Mouse (Mus musculus) liver, adult 2 months (tissue): Measurements from ENCODE around the gene Polk. TPM values are rescaled to one million over a fixed set of nuclear protein-coding genes. Genes with fewer than 3 reads are reported as not detected.

Experiments used
- DNase-seq: peaks from one replicate; pipeline ENCODE4 v3.0.0-alpha.2; 2011; ENCODE audit warnings: low read depth, low spot score; ENCODE audit errors: extremely low read depth
- H3K27ac ChIP-seq: fragments of 200-500 bp; replicated peaks from 2 replicates; pipeline ENCODE4 v1.5.1; 2012; ENCODE audit warnings: low read depth, mild to moderate bottlenecking, control low read depth, inconsistent platforms, low read length; ENCODE audit not compliant: insufficient read depth
- H3K27me3 ChIP-seq: fragments of 200-500 bp; 2 replicates; pipeline ENCODE4 v1.6.1; 2012; ENCODE audit warnings: mild to moderate bottlenecking, moderate library complexity, low read length, inconsistent platforms; ENCODE audit not compliant: control insufficient read depth, insufficient read depth
- H3K36me3 ChIP-seq: fragments of 200-500 bp; 2 replicates; pipeline ENCODE4 v1.6.1; 2012; ENCODE audit warnings: low read length, inconsistent platforms; ENCODE audit not compliant: control insufficient read depth, insufficient read depth
- H3K4me1 ChIP-seq: fragments of 200-500 bp; 2 replicates; pipeline ENCODE4 v1.6.1; 2011; ENCODE audit warnings: low read length; ENCODE audit not compliant: control insufficient read depth, insufficient read depth
- H3K4me3 ChIP-seq: fragments of 200-500 bp; 2 replicates; pipeline ENCODE4 v1.5.1; 2011; ENCODE audit warnings: low read depth, mild to moderate bottlenecking, control low read depth, low read length, moderate library complexity; ENCODE audit not compliant: insufficient read depth
- H3K79me2 ChIP-seq: fragments of 200-500 bp; 2 replicates; pipeline ENCODE4 v1.6.1; 2012; ENCODE audit warnings: inconsistent platforms, mild to moderate bottlenecking, low read length, moderate library complexity; ENCODE audit not compliant: control insufficient read depth, insufficient read depth
- H3K9ac ChIP-seq: fragments of 200-500 bp; 2 replicates; pipeline ENCODE4 v1.6.1; 2012; ENCODE audit warnings: low read depth, mild to moderate bottlenecking, control low read depth, inconsistent platforms, low read length
- CTCF ChIP-seq: fragments of 200-500 bp; IDR thresholded peaks from 2 replicates; pipeline ENCODE4 v1.5.1; 2011; ENCODE audit warnings: low read depth, low read length, control low read depth
- POLR2A ChIP-seq: fragments of 200-500 bp; IDR thresholded peaks from 2 replicates; pipeline ENCODE4 v1.6.1; 2011; ENCODE audit warnings: low read length, control low read depth; ENCODE audit not compliant: insufficient read depth; ENCODE audit errors: extremely low read depth
- WGBS: fragments of 180-500 bp; shearing (Covaris S2); methylation state at CpG from one replicate; pipeline ENCODE4 v1.1.7; 2018; 5-methylcytosine and 5-hydroxymethylcytosine counted together
- polyA plus RNA-seq: library from polyadenylated mRNA; depleted of rRNA; stranded (reverse); fragments of >200 nt; gene quantifications from 2 replicates; pipeline ENCODE4 v1.2.3, GENCODE M21; 2012
- total RNA-seq: library from RNA; depleted of rRNA; stranded (reverse); fragments of >200 nt; gene quantifications from 2 replicates; pipeline ENCODE4 v1.2.3, GENCODE M21; 2014

Gene Polk
- total and polyA plus RNA-seq, 2 experiments, result 0.75 to 6.5 TPM

GRCm38 (mm10) chr13:96547250-96547649 is 4.9 kb upstream of the Polk start:
- Histone ChIP-seq H3K4me1 (peaks cover 6% of the 10 kb centered on the region; the same call in 1 of the 2 replicates), H3K27ac (no peak overlapping the region), H3K4me3 (no peak overlapping the region), H3K36me3 (peaks cover 2% of the 10 kb centered on the region; the same call in 1 of the 2 replicates), H3K79me2 (peaks cover 25% of the 10 kb centered on the region; the same call in 1 of the 2 replicates), H3K27me3 (no peaks in the 10 kb centered on the region), H3K9ac (no peak overlapping the region)
- no peak for TF ChIP-seq POLR2A
- TF ChIP-seq CTCF, result no peak
- WGBS, result 9% methylated on average over 1 of the region's 1 CpGs
- DNase-seq, result no peak

GRCm38 (mm10) chr13:96544506-96544905 is 2.1 kb upstream of the Polk start:
- Histone ChIP-seq H3K27ac (no peak overlapping the region), H3K36me3 (peaks cover under 1% of the 10 kb centered on the region; the same call in 1 of the 2 replicates), H3K9ac (no peak overlapping the region), H3K27me3 (no peaks in the 10 kb centered on the region), H3K79me2 (peaks cover 27% of the 10 kb centered on the region; the same call in 1 of the 2 replicates), H3K4me1 (peaks cover 6% of the 10 kb centered on the region; the same call in 1 of the 2 replicates), H3K4me3 (no peak overlapping the region)
- no peak for DNase-seq
- 69% methylated on average over 2 of the region's 2 CpGs for WGBS
- TF ChIP-seq POLR2A (no peak), CTCF (no peak)

GRCm38 (mm10) chr13:96542901-96543891 is 817 bp upstream of the Polk start:
- H3K4me3 ChIP-seq, result peak overlapping the region; percentile 86
- 1% methylated on average over 65 of the region's 73 CpGs for WGBS
- H3K4me1 ChIP-seq, result peaks cover 6% of the 10 kb centered on the region; the same call in 1 of the 2 replicates
- TF ChIP-seq POLR2A, result no peak
- H3K9ac ChIP-seq, result peak overlapping the region; percentile 95
- peak; percentile 83 for DNase-seq
- peak overlapping the region; percentile 80 for H3K27ac ChIP-seq
- no peaks in the 10 kb centered on the region for H3K36me3 ChIP-seq
- no peaks in the 10 kb centered on the region for H3K27me3 ChIP-seq
- H3K79me2 ChIP-seq, result peaks cover 26% of the 10 kb centered on the region; the same call in 1 of the 2 replicates

- WGBS, result 20% methylated on average over 2 of the region's 2 CpGs
- H3K4me3 ChIP-seq, result no peak overlapping the region; the same call in 1 of the 2 replicates
- no peak overlapping the region for H3K27ac ChIP-seq
- no peak overlapping the region for H3K9ac ChIP-seq
- no peaks in the 10 kb centered on the region for H3K27me3 ChIP-seq
- peaks cover 6% of the 10 kb centered on the region; the same call in 1 of the 2 replicates for H3K4me1 ChIP-seq
- peak; percentile 37 for DNase-seq
- no peaks in the 10 kb centered on the region for H3K36me3 ChIP-seq
- peaks cover 21% of the 10 kb centered on the region; the same call in 1 of the 2 replicates for H3K79me2 ChIP-seq
- TF ChIP-seq CTCF, result no peak
- TF ChIP-seq POLR2A, result no peak
Observed at GRCm38 (mm10) chr13:96541381-96541780, 998 bp downstream of the Polk start.

GRCm38 (mm10) chr13:96538103-96538502 is 4.3 kb downstream of the Polk start:
- Histone ChIP-seq H3K4me1 (no peaks in the 10 kb centered on the region), H3K27ac (no peak overlapping the region), H3K9ac (no peak overlapping the region), H3K36me3 (no peaks in the 10 kb centered on the region), H3K27me3 (no peaks in the 10 kb centered on the region), H3K4me3 (no peak overlapping the region), H3K79me2 (peaks cover 11% of the 10 kb centered on the region; the same call in 1 of the 2 replicates)
- no peak for DNase-seq
- WGBS, result 87% methylated on average over 3 of the region's 3 CpGs
- no peak for TF ChIP-seq CTCF
- TF ChIP-seq POLR2A, result no peak
